Mouse (Mus musculus) hindbrain, embryonic 15.5 days (tissue): ENCODE measurements at regions not wholly inside any gene's neighbourhood (a gene's known extent, or its start where the extent isn't known, plus 50 kb on each side); places are given as distances from the start of the nearest gene placed in this dataset.

ENCODE experiments used
- ATAC-seq: fragments of 200-750 bp; cut with Nextera tagmentation; 2 replicates; pipeline ENCODE4 v1.8.0; 2017; ENCODE audit warnings: low read depth, moderate number of reproducible peaks, moderate TSS enrichment; ENCODE audit not compliant: low FRiP score
- H3K27ac ChIP-seq: fragments of 300-500 bp; sonication (generic); replicated peaks from 2 replicates; pipeline ENCODE4 v1.5.1; 2015; ENCODE audit warnings: mild to moderate bottlenecking, inconsistent platforms
- H3K27me3 ChIP-seq: fragments of 300-500 bp; sonication (generic); 2 replicates; pipeline ENCODE4 v1.6.1; 2015; ENCODE audit warnings: control low read depth, inconsistent platforms
- H3K36me3 ChIP-seq: fragments of 300-500 bp; sonication (generic); 2 replicates; pipeline ENCODE4 v1.6.1; 2015; ENCODE audit warnings: control low read depth, inconsistent platforms
- H3K4me1 ChIP-seq: fragments of 300-500 bp; sonication (generic); replicated peaks from 2 replicates; pipeline ENCODE4 v1.6.1; 2015; ENCODE audit warnings: control low read depth, inconsistent platforms
- H3K4me2 ChIP-seq: fragments of 300-500 bp; sonication (generic); 2 replicates; pipeline ENCODE4 v1.6.1; 2015; ENCODE audit warnings: moderate library complexity, mild to moderate bottlenecking, inconsistent platforms
- H3K4me3 ChIP-seq: fragments of 300-500 bp; sonication (generic); 2 replicates; pipeline ENCODE4 v1.5.1; 2015; ENCODE audit warnings: mild to moderate bottlenecking, inconsistent platforms
- H3K9ac ChIP-seq: fragments of 300-500 bp; sonication (generic); 2 replicates; pipeline ENCODE4 v1.6.1; 2015; ENCODE audit warnings: inconsistent platforms
- H3K9me3 ChIP-seq: fragments of 300-500 bp; sonication (generic); 2 replicates; pipeline ENCODE4 v1.6.1; 2016; ENCODE audit warnings: control low read depth, inconsistent platforms
- WGBS: fragments of 180-500 bp; shearing (Covaris S2); methylation state at CpG from one replicate; pipeline ENCODE4 v1.1.7; 2015; 5-methylcytosine and 5-hydroxymethylcytosine counted together

DNA sequence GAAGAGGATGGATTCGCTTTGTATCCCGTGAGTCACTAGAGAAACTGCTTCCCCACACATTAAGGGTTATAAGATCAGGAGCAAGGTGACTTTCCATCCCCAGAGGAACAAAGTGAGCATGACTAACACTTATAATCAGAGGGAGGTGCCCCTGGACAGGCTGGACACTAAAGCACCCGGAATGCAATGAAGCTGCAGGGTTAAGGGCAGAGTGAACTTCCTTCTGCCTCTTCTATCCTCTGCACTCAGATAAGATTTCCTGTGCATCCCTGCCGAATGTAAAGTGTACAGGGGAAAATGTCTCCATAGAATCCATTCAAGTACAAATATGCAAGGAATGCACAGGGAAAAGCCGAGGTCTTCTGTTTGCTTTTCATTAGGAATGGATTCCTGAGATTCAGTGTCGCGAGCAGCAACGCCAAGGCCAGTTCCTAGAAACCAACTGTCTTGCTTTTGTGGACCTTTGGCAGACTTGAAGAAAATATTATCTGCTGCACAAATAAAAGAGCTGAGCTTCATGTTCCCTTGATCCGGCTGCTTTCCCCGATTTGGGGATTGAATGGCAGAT lies 58.5 kb upstream of the Fbxl7 start:
- Histone ChIP-seq H3K9me3 (no peaks in the 10 kb centered on the region), H3K4me2 (no peak overlapping the region), H3K4me3 (no peak overlapping the region), H3K27me3 (no peaks in the 10 kb centered on the region), H3K36me3 (no peaks in the 10 kb centered on the region), H3K9ac (no peak overlapping the region), H3K27ac (no peak overlapping the region), H3K4me1 (no peaks in the 10 kb centered on the region)
- no peak for ATAC-seq
- 24% methylated on average over 10 of the region's 10 CpGs for WGBS

DNA sequence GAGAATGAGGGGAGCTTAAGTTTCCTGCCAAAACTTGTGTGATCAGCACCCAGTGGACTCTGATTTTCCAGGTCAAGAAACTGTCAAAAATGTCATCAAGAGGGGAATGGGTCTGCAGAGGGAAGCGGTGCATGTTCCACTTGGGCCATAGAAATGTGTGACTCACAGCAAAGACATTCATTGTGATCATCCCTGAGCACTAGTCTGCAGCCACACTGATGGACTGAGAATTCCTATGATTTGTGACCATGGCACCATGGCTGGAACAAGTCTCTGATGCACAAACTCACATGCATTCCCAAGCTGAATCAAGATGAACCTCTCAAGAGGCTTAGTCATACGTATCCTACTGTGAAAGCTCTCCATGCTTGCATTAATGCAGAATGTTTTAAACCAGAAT lies 63.6 kb upstream of the Fbxl7 start:
- H3K4me1 ChIP-seq, result no peaks in the 10 kb centered on the region
- no peaks in the 10 kb centered on the region for H3K27me3 ChIP-seq
- H3K4me2 ChIP-seq, result no peak overlapping the region
- no peak overlapping the region for H3K27ac ChIP-seq
- H3K9ac ChIP-seq, result no peak overlapping the region
- H3K36me3 ChIP-seq, result no peaks in the 10 kb centered on the region
- WGBS, result 89% methylated on average over 2 of the region's 2 CpGs
- no peak overlapping the region for H3K4me3 ChIP-seq
- ATAC-seq, result no peak
- H3K9me3 ChIP-seq, result no peaks in the 10 kb centered on the region

DNA sequence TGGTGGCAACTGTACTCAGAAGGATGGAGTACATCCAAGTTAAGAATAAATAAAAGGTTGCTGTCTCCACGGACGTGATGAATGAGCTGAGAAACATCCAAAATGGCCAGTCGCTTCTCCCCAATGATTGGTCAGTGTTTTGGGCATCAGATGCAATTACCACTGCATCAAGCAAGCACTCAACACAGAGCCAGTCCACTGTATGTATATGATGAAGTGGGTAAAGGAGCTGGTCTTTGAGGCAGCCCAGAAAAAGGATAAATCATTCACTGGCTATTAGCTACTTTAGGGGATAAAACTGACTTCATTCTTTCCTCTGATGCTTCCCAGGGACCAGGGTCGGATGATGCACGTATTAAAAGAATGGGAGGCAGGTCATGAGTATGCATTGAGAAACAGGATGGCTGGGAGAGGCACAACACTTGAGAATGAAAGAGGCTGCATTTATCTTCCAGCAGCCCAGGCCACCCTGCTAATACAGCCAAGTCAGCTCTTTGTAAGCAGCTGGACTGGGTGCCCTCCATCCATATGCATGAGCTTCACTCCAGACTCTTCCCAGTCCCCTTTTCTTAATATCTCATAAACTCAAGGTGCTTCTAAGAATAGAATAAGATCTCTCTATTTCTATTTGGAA lies 73.1 kb upstream of the Fbxl7 start:
- Histone ChIP-seq H3K9ac (no peak overlapping the region), H3K9me3 (no peaks in the 10 kb centered on the region), H3K27me3 (no peaks in the 10 kb centered on the region), H3K27ac (no peak overlapping the region), H3K4me2 (no peak overlapping the region), H3K36me3 (no peaks in the 10 kb centered on the region), H3K4me1 (no peaks in the 10 kb centered on the region), H3K4me3 (no peak overlapping the region)
- 31% methylated on average over 5 of the region's 5 CpGs for WGBS
- ATAC-seq, result no peak

GRCm38 (mm10) chr15:26970770-26971169 lies 75.4 kb upstream of the Fbxl7 start:
- ATAC-seq, result no peak
- Histone ChIP-seq H3K9ac (no peak overlapping the region), H3K27me3 (no peaks in the 10 kb centered on the region), H3K27ac (no peak overlapping the region), H3K4me2 (no peak overlapping the region), H3K9me3 (no peaks in the 10 kb centered on the region), H3K4me1 (no peaks in the 10 kb centered on the region), H3K36me3 (no peaks in the 10 kb centered on the region), H3K4me3 (no peak overlapping the region)
- 77% methylated on average over 1 of the region's 1 CpGs for WGBS

- H3K27me3 ChIP-seq, result no peaks in the 10 kb centered on the region
- no peaks in the 10 kb centered on the region for H3K36me3 ChIP-seq
- no peak overlapping the region for H3K27ac ChIP-seq
- no peaks in the 10 kb centered on the region for H3K9me3 ChIP-seq
- no peak overlapping the region for H3K9ac ChIP-seq
- ATAC-seq, result no peak
- no peak overlapping the region for H3K4me2 ChIP-seq
- H3K4me1 ChIP-seq, result no peaks in the 10 kb centered on the region
- WGBS, result 46% methylated on average over 1 of the region's 1 CpGs
- H3K4me3 ChIP-seq, result no peak overlapping the region
These were observed 97.7 kb upstream of the Fbxl7 start for GRCm38 (mm10) chr15:26993054-26993453.

- peaks cover 5% of the 10 kb centered on the region; the same call in 1 of the 2 replicates for H3K4me1 ChIP-seq
- H3K9ac ChIP-seq, result no peak overlapping the region
These were observed 113.7 kb upstream of the Fbxl7 start for GRCm38 (mm10) chr15:27009069-27009468.

GRCm38 (mm10) chr15:27013906-27014658 lies 118.7 kb upstream of the Fbxl7 start:
- Histone ChIP-seq H3K9me3 (no peaks in the 10 kb centered on the region), H3K36me3 (no peaks in the 10 kb centered on the region), H3K27me3 (no peaks in the 10 kb centered on the region), H3K9ac (no peak overlapping the region), H3K4me1 (peaks cover 12% of the 10 kb centered on the region; the same call in 1 of the 2 replicates), H3K4me3 (no peak overlapping the region), H3K4me2 (no peak overlapping the region), H3K27ac (no peak overlapping the region; the same call in 1 of the 2 replicates)
- ATAC-seq, result 0 out of 2 replicates have a peak, but pooled peaks have one; percentile 56
- 11% methylated on average over 4 of the region's 4 CpGs for WGBS

More at GRCm38 (mm10) chr15:27009069-27009468, 113.7 kb upstream of the Fbxl7 start:
- Histone ChIP-seq H3K4me3 (no peak overlapping the region), H3K36me3 (no peaks in the 10 kb centered on the region), H3K9me3 (no peaks in the 10 kb centered on the region), H3K4me2 (no peak overlapping the region), H3K27ac (no peak overlapping the region), H3K27me3 (no peaks in the 10 kb centered on the region)
- no peak for ATAC-seq
- WGBS, result 79% methylated on average over 4 of the region's 4 CpGs

- H3K4me3 ChIP-seq, result no peak overlapping the region
- no peak overlapping the region for H3K27ac ChIP-seq
- no peaks in the 10 kb centered on the region for H3K9me3 ChIP-seq
- no peak for ATAC-seq
- H3K4me2 ChIP-seq, result no peak overlapping the region
- H3K9ac ChIP-seq, result no peak overlapping the region
- no peaks in the 10 kb centered on the region for H3K27me3 ChIP-seq
- H3K4me1 ChIP-seq, result peaks cover 12% of the 10 kb centered on the region; the same call in 1 of the 2 replicates
- no peaks in the 10 kb centered on the region for H3K36me3 ChIP-seq
- WGBS, result 6% methylated on average over 1 of the region's 1 CpGs
These were observed 119.2 kb upstream of the Fbxl7 start for GRCm38 (mm10) chr15:27014659-27014974.

- H3K9ac ChIP-seq, result no peak overlapping the region
- no peaks in the 10 kb centered on the region for H3K27me3 ChIP-seq
- no peak overlapping the region for H3K27ac ChIP-seq
- no peaks in the 10 kb centered on the region for H3K4me1 ChIP-seq
- H3K4me3 ChIP-seq, result no peak overlapping the region
- no peak overlapping the region for H3K4me2 ChIP-seq
- 56% methylated on average over 5 of the region's 5 CpGs for WGBS
- H3K9me3 ChIP-seq, result no peaks in the 10 kb centered on the region
- H3K36me3 ChIP-seq, result no peaks in the 10 kb centered on the region
- no peak for ATAC-seq
These were observed 125.1 kb upstream of the Fbxl7 start for GRCm38 (mm10) chr15:27020471-27020870.

GRCm38 (mm10) chr15:27033261-27033660 lies 137.9 kb upstream of the Fbxl7 start:
- Histone ChIP-seq H3K9ac (no peak overlapping the region), H3K36me3 (no peaks in the 10 kb centered on the region), H3K4me2 (no peak overlapping the region), H3K4me3 (no peak overlapping the region), H3K27ac (no peak overlapping the region), H3K4me1 (no peaks in the 10 kb centered on the region), H3K9me3 (no peaks in the 10 kb centered on the region), H3K27me3 (no peaks in the 10 kb centered on the region)
- ATAC-seq, result no peak
- 84% methylated on average over 2 of the region's 2 CpGs for WGBS

GRCm38 (mm10) chr15:27043788-27044187 lies 148.4 kb upstream of the Fbxl7 start:
- H3K9me3 ChIP-seq, result no peaks in the 10 kb centered on the region
- WGBS, result 73% methylated on average over 4 of the region's 4 CpGs

DNA sequence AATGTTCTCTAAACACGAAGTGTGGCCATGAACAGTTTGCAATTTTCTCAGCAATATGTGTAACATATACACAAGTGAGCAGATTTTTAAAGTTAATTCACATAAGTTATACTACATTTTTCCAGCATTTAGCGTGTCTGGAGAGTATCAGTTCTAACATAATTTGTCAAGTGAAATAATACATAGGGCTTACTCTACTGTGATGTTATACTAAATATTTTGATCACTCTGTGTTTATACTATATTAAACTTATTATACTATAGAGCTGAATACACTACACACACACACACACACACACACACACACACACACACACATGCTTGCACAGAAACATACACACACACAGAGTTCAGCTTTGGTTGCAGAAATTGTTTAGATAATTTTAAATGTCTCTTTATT lies 155.3 kb upstream of the Fbxl7 start:
- whole genome bisulfite sequencing, result 83% methylated on average over 2 of the region's 2 CpGs
- Histone ChIP-seq H3K9me3 (no peaks in the 10 kb centered on the region), H3K4me1 (no peaks in the 10 kb centered on the region), H3K36me3 (no peaks in the 10 kb centered on the region), H3K4me2 (no peak overlapping the region), H3K27ac (no peak overlapping the region), H3K4me3 (no peak overlapping the region), H3K9ac (no peak overlapping the region), H3K27me3 (no peaks in the 10 kb centered on the region)
- ATAC-seq, result no peak

More at GRCm38 (mm10) chr15:27043788-27044187, 148.4 kb upstream of the Fbxl7 start:
- H3K9ac ChIP-seq, result no peak overlapping the region
- no peak overlapping the region for H3K4me3 ChIP-seq
- no peak overlapping the region for H3K4me2 ChIP-seq
- ATAC-seq, result no peak
- no peaks in the 10 kb centered on the region for H3K27me3 ChIP-seq
- H3K36me3 ChIP-seq, result no peaks in the 10 kb centered on the region
- no peak overlapping the region for H3K27ac ChIP-seq
- no peaks in the 10 kb centered on the region for H3K4me1 ChIP-seq
